Mouse (Mus musculus) liver, embryonic 18 days (tissue): ENCODE results near the gene Sox5. TPM values are rescaled to one million over a fixed set of nuclear protein-coding genes. Genes with fewer than 3 reads are reported as not detected.

Source experiments
- polyA plus RNA-seq: library from polyadenylated mRNA; depleted of rRNA; stranded (reverse); fragments of >200 nt; gene quantifications from 2 replicates; pipeline ENCODE4 v1.2.3, GENCODE M21; 2012; rRNA removed

Sox5 gene
- polyA plus RNA-seq: 4.1 and 4.7 TPM in 2 replicates

GRCm38 (mm10) chr6:144781431-144782030, at the start of gene Sox5:
Gene Sox5, minus strand, starts transcription at chr6:144781977.

